Mouse (Mus musculus) leukemia stem cell, adult 10-12 weeks (primary cell): ENCODE data around the gene Adam23. TPM values are rescaled to one million over a fixed set of nuclear protein-coding genes. Genes with fewer than 3 reads are reported as not detected.

Experiments used
- polyA plus RNA-seq: library from polyadenylated mRNA; stranded (reverse); fragments of >175 nt; gene quantifications from 2 replicates; pipeline ENCODE4 v1.2.3, GENCODE M21; 2012; ENCODE audit warnings: low replicate concordance

Adam23 gene
- 2.0 and 4.3 TPM in 2 replicates for polyA plus RNA-seq

DNA sequence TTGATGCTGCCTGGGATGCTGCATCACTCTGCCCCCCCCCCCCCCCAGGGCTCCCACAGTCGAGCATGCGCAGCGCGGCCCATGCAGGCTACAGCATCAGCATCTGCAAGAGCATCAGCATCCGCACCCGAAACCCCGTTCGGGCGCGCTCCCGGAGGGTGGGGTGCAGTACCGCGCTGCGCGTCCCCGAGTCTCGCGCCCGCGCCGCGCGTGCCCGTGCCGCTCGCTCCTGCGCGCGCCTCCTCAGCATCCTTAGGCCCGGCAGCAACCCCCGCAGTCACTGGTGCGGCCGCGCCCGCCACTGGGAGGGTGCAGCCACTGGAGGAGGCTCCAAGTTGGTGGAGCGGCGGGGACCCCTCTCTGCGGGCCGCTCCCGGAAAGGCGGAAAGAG is at the start of gene Adam23:
Gene Adam23 (plus strand): TSS at position 236 of the 391 bp plus-strand sequence.

GRCm38 (mm10) chr1:63615668-63616067 is 170.0 kb downstream of the Adam23 start, which contains the start of gene Gm39653:
TSS of gene Gm39653 (plus strand) at chr1:63615968.

Other genes with a start within 250 kb of the Adam23 start
- gene Gpr1, start 231.3 kb upstream of the Adam23 start, polyA plus RNA-seq = not detected in 2 replicates
- gene Zdbf2, start 172.6 kb upstream of the Adam23 start, polyA plus RNA-seq = not detected in 2 replicates
- not detected in 2 replicates for gene Gm39653, start 170.1 kb downstream of the Adam23 start, polyA plus RNA-seq
- gene Dytn, start 241.0 kb downstream of the Adam23 start, polyA plus RNA-seq = 0.03 TPM in 1 of 2 replicates, not detected in the other